Mouse (Mus musculus): ENCODE measurements at regions not wholly inside any gene's neighbourhood (a gene's known extent, or its start where the extent isn't known, plus 50 kb on each side); places are given as distances from the start of the nearest gene placed in this dataset.

DNA sequence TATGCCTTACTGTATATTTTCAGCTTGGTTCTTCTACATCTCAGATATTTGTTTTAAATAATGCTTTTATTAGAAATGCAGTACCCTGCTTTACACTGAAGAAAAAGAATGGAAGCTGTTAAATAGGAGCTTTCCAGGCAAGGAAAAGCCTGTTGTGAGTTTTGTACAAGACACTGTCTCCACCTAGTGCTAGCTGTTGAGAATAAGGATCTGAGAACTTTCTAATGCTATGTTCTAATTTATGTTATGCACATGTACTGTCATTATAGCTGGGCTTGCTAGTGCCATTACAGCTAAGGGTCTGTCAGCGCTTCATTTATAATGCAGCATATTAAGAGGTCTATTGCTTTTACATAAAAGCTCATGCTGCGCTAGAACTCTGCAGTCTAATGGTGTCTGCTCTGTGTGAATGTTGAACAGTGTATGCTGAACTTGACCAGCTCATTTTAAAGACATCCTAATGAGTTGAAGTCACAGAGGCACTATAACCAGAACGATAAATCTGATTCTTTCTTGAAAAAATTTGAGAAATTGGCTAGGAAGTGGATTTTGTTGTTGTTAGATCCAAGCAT, 315.4 kb upstream of the Dnajc24 start:
- DNase-seq = no peak

DNA sequence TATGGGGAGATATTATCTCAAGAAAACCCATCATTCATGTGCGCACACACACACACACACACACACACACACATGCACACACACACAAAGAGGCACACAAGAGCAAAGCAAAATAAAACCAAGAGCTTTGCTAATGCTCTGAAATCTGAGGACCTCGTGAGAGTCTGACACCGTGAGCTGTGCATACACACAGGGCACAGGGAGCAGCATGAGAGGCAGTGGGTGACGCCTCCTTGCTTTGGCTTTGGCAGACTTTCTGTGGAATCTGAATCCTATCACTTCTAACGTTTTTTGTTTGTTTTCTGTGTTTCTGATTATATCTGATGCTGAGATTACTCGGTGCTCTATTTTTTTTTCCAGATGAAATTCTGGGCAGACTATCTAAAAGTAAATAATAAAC, 343.4 kb upstream of the Dnajc24 start:
- no peak for DNase-seq

DNA sequence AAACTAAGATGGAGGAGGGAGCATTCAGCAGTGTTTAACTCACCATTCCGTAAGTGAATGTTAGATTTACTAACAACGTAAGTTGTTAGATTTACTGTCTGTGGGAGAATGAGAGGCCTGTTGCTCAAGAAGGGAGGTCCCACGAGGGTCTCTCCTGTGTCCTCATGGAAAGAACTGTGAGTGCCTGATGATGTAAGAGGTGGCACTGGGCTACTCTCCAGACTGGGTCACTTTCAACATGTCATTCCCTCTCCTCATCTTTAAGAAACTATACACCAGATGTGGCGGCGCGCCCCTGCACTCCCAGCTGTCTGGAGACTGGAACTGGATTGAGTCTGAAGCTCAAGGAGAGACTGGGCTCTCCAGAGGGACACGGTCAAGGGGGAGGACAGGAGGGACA, 343.9 kb upstream of the Dnajc24 start:
- DNase-seq = no peak

DNA sequence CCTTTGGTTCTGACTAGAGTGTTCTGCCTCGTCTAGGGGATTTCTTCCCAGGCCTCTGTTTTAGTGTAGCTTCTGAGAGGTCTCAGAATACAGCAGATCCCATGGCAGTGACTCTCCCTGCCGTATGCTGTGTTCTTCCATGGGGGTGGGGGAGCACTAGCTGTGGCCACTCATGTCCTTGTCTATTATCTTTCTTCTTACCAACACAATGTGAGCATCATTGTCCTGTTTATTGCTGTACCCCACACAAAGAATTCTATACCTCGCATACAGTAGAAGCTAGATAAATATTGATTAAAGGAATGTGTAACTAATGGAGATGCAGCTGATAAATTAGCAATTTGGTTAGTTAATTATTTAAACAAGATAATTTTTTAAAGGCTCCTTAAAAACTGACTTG, 337.5 kb upstream of the Mpped2 start:
- no peak for DNase-seq

DNA sequence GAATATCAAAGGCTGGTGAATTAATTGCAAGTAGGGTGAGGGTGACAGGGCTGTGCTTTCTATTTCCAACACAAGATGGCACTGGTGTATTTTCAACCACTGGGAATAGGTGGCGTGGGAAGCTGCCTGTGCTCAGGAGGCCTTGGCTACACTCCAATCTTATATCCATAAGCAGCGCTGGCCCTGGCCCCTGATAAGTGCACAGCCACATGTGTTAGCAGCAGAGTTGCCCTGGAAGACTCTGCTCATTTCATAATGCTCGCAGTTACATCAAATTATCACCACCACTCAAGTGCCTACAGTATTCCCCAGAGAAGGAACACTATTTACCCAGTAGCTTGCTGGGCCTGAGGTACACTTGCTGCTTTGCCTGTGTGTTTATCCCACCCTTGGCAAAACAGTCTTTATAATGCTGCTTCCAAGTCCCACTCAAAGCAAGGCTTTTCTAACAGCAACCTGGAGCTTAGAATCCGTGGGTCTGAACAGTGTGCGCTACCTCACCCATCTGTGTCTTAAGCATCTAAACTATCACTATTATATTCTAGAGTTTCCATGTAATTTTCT, 337.0 kb upstream of the Mpped2 start:
- peak; percentile 40 to 67 for DNase-seq

DNA sequence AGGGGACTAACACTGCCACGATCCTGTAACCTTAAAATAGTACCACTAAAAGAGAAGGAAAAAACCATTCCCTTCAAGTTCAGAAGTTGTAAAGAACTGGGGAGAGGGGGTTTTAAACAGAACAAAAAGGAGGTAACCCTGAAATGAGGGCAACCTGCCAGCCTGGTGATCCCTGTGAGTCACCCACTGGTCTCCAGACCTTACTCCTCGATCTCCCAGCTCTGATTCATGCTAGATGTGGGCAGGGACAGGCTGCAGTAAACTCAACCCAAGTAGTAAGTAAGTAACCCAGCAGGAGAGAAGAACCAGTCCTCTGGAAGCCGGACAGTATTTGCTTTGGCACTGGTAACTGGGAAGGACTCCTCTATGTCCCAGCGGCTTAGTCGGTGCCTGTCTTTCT, 324.4 kb upstream of the Mpped2 start:
- DNase-seq = no peak

DNA sequence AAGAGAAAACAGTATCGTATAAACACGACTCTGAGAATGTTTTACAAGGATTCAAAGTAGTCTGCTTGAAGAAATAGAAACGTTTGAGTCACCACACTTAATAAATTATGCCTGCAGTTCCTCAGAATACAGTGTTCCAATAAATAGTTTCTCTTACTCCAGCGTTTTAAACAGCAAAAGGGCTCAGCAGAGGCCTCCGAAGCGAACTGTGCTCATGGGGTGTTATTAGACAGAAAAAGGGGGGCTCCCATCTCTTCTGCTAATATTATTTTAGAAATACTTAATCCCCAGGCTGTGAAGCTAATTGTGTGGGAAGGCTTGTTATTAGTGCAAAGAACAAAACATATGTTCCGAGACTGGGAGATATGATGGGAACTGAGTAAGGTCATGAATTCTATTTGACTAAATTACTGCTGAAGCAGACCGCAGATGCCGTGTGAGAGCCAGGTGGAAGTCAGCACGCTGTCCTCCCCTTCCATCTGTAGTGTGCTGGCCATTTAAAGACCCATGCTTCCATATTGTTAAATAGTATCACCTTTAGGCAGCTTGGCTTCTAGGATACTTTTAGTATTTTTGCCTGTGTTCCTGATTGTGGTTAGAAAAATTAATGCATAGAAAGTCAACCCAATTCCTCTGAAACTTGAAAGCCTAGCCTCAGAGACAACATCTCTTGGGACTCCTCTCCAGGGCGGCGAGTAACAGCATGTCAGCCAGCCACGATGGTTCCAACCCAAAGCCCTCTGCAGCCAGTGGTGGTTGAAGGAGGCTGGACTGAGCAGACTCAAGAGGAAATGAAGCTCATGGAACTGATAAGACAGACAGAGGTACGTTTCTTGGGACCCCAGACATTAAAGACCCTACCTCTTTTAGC, 309.4 kb upstream of the Mpped2 start:
- no peak for DNase-seq

DNA sequence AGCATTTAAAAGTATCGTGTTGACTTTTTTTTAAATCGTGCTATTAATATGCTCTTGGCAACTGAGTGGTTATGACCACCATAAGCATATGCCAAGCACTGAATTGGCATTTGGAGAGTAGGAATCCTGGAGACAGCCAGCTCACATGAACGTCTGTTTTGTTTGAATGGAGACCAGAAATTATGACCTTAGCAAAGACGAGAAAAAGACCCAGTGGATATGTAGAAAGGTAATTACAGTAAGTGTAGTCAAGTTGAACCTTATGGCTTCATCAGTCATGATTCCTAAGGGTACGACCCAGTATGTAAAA, 308.8 kb upstream of the Mpped2 start:
- no peak for DNase-seq

DNA sequence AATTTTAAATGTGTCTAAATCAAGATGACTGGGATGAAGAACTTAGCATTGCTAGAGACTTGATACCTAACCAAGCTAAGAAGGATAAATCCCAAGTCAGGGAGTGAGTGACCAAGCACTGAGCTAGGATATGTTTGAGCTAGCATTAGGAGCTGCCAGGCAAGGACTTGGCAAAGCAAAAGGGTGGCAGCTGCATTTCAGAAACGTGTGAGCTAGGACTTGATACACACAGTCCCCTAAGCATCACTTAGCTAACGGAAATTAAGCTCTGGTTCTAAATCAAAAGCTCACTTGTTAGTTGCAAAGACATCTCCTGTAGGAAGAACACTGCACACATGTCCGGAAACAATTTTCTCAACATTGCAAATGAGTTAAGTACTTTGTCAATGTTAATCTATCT, 308.2 kb upstream of the Mpped2 start:
- no peak for DNase-seq

DNA sequence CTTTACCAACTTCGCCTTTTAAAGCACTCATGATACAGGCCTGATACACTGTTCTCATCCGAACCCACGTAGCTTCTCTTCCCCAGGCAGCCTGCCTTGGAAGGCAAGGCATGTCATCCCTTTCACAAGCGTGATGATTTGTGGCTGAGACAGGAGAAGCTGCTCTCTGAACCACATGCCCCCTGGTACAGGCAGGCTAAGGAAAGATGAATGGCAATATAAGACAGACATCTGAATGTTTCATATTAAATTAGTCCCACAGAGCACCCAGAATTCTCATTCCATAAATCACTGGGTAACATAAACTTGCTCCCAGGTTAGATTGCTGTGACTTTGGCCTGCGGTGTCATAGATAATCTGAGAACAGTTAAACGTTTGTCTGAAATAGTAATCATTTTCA, 280.9 kb upstream of the Mpped2 start:
- no peak for DNase-seq

DNA sequence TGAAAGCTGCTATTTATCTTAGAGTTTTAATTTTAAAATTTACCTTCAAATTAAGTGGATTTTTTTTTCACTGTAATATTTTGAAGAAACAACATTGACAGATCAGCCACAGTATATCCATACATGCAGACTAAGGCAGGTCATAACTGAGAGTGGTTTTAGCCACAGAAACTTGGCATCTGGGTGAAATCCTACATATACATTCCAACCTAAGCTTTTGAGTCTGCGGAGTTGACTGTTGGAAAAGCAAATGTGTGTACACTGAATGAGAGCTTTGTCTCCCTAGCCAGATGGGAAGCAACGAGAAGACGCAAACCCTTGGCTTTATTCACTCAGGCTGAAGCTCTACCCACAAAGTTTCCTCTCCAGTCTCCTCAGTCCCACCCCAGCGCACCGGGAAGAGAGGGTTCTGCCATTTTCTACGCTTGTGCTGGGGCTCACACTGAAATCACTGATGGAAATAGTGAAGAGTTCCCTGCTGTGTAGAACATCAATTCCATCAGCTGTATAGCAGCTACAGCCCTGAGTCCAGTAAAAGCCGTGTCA, 277.5 kb upstream of the Mpped2 start:
- no peak for DNase-seq

DNA sequence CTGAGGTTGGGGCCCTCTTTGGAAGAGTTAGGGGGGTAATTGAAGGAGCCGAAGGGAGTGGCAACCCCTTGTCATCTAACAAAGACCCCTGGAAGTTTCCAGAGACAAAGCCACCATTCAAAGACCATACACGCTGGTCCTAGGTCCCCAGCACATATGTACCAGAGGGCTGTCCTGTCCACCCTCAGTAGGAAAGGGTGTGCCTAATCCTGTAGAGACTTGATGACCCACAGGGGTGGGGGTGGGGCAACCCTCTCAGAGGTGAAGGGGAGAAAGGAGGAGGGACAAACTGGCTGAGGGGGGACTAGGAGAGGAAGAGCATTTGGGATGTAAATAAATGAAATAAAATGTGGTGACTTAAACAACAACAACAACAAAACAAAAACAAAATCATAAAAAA, 274.9 kb upstream of the Mpped2 start:
- no peak for DNase-seq

DNA sequence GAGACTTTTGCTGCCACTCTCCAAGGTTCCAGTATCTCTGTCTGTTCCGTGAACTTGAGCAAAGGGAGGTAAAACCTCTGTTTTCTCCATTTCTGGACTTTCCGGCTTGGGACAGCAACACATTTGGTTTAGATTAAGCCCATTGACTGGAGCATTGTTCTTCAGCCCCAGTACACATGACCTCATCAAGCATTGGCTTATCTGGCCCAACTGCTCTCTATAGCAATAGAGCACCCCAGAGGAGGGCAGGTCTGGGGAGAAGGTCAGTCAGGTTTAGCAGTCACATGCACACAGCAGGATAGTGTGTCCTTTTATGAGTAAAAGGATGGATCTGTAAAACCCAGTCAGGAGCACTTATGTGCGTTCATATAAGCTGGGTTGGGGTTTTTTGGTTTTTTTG, 268.1 kb upstream of the Mpped2 start:
- DNase-seq = no peak

DNA sequence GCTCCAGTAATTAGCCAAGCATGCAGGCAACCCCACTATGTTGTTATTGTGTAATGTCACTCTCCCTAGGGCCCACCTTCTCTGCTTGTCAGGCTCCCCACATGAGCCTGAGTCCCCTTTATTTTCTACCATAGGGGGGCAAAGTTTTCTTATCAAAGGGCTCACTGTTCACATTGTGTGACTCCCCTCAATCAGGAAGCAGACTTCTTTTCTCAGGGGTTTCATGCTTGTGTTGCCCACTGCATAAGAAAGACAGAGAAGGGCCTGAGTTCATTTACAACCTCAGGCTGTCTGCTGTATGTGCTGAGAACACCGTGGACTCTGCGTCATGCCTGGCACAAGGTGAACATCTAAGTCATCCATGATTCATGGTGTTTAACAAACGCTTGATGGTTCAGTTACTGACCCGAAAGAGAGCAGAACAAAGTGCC, 267.6 kb upstream of the Mpped2 start:
- peak in 1 of 2 experiments; percentile 5 for DNase-seq

DNA sequence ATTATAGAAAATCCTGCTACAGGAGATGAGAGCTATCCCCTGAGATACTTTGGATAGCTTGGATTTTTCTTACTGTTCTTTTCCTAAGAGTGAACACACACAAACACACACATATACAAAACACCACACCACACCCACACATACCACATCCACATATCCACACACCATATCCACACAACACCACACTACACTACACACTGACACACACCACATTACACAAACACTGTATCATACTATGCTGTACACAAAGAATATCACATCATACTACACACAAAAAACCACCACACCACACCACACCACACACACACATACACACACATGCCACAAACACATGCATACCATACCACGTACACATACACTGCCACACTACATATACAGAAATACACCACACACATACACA, 267.1 kb upstream of the Mpped2 start:
- no peak for DNase-seq

DNA sequence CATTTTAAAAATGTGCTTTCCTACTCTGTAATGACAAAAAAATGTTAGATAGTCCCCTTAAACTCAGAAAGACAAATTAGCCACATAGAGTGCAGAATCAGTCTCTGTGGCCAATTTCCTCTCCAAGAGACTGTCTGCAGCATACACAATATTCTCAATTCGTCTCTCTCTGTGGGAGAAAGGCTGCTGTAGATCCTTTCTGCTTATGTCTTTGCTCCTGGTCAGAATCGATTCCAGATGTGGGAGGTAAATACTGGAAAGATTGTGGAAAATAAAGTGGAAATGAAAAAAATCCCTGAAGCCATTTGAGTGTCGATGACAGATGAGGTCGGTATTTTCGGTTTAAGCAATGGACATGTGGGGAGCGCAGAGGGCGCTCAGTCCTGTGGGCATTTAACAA, 265.8 kb upstream of the Mpped2 start:
- no peak for DNase-seq

DNA sequence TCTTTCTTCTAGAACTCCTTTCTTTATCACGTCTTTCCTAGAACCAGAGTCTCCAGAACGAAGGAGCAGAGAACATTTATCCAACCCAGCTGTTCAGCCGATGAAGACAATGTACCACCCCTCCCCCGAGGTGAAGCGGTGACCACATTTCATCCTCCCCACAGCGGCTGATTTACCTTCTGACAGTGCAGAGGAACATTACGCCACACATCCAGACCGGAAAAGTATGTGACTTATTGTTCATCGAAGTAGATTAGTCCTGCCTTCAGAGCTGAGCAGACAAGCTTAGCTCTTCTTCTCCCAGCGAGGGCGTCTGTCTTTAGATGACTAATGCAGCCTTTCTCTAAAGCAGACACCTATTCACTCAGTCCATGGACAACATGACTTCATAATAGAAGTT, 264.2 kb upstream of the Mpped2 start:
- DNase-seq = no peak

DNA sequence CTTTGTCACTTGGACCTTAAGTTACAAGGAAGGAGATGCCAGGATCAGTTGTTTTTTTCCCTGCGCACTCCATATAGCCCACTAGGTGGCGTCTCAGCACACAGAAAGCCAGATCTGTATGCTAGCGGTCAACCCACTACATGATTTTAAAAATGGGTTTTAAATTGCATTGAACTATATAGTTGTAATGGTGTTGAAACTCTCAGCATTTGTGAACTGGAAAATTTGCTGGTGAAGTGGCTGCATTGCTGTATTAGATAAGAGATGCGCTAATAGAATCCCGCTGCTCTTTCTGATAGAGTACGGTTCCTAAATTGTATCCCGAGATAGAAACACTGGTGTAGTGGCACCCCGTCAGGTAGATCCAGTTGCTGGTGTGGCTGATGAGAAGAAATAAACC, 261.9 kb upstream of the Mpped2 start:
- peak; percentile 26 to 75 for DNase-seq

DNA sequence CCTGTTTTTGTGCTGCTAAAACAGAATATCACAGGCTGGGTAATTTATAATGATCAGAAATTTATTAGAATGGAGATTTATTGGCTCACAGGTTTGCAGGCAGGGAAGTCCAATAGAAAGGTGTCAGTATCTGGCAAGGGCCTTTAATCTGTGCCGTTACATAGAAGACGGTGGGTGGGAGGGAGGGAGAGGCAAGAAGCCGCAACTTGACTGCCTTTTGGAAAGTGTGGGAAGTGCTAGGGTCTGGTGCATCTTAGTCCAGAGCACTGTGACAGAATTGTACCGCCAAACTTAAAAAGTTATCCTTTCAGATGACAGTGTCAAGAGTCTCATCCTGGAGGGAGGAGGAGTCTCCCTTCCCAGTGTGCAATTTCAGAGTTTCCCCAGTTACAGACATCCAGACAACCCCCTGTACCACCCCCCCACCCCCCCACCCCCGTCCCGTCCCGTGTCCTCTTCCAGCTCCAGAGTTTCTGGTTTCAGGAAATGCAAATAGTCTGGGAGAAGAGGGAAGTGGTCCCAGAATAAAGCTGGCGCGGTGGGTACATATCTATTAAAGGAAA, 261.4 kb upstream of the Mpped2 start:
- DNase-seq = no peak

DNA sequence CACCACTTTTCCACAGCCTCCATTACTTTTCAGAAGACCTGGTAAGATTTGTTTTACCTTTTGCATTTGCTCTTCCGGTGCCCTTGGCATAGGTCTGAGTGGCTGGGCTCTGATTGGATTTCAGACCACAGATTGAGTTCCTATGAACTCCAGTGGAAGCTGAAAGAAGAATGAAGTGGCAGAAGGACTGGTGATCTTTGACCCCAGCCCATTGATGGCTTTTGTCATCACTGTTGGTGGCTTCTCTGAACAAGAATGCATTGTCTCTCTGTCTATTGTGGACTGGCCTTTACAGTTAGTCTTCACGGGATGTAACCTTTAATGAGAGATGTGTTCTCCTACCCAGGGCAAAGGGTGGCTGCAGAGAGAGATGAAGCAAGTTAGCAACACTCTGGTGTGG, 256.9 kb upstream of the Mpped2 start:
- no peak for DNase-seq

DNA sequence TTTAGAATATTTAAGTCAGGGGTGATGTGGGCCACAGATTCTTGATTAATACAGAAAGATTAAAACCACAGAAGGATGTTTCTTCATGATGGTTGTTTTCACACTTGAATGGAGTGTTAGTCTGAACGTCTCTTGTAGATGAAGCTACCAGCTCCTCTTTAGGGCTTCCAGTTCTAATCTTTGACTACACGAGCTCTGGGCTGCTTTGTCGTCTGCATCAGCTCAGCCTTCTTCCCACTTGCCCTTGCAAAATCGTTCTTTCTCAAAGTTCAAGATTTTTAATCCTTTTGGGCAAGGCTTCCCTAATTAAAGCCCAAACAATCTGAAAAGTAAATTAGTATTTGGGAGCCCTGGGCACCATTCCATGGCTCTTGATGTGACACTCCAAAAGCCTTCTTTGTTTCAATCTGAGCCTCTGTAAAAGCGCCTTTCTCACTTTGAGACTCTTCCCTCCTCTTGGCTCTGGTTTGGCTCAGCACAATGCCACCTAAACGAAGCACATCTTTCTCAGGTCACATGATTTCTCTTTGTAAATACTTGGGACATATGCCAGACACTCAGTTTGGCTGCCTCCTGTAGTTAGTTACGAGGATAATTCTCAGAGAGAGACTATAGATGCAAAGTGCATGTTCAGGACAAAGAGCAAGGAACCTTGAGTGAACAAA, 238.6 kb upstream of the Mpped2 start:
- no peak for DNase-seq

DNA sequence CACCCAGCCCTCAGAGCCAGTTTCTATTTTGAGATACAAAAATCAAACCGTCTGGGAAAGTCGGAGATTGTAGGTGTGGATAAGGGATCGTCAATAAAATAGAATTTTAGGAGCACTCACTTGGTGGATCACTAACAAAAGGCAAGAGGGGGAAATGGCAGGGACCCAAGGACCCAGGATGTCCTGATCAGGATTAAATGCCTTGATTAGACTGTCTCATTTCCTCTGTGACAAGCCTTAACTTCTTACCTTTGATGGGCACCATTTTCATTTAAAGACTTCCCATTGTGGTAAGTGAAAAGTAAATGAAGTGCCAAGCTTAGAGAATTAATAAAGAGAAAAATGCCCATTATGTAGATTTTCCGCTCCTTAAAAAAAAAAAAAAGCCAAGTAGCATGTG, 238.0 kb upstream of the Mpped2 start:
- no peak for DNase-seq

DNA sequence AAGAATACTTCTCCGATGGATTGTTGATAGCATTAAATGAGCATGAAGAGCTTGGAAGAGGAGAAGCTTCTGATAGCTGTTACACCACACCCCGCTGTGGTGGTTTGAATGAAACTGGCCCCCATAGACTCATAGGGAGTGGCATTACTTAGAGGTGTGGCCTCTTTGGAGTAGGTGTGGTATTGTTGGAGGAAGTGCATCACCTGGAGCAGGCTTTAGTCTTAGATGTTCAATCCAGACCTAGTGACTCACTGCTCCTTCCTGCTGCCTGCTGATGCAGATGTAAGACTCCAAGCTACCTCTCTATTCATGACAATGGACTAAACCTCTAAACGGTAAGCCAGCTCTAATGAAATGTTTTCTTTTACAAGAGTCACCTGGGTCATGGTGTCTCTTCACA, 237.1 kb upstream of the Mpped2 start:
- no peak for DNase-seq

DNA sequence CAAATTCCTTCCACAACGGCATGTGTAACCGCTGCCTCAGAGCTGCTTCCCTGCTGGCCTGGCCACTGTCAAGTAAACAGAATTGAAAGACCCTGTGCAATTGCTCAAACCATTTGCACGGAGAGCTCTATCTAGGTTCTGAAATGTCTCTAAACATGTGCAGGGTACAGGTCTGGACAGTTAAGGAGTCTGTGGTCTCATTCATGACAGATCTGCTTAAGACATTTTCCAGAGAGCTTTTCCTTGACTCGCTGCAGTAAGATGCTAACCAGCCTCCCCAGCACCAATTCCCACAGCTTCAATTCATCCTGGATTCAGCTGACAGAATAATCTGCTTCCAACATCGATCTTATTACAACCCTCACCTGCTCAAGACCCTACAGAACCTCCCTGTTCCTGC, 235.1 kb upstream of the Mpped2 start:
- DNase-seq = no peak

Data from kidney, adult 8-10 months (tissue).